In genomic region chr4:142722845-142723553, GRCm38 (mm10) we compare ENCODE assay signal across 14 mouse cellular contexts.
"Had no signal": no experiment of that assay in that cellular context is flagged by ENCODE, and none has a peak within 500 bp of the region (broad histone marks: within the 10 kb centered on the region; RNA-seq: fewer than 3 reads in every experiment).

No protein-coding gene starts in this region.

- DNase-seq: kidney, adult 9 months; lung, postnatal 14 days; thymus, adult 2 months; thymus, postnatal 25 days had no signal

- H3K9me3 ChIP-seq: liver, embryonic 15.5 days; lung, embryonic 15.5 days; midbrain, embryonic 15.5 days; neural tube, embryonic 12.5 days; stomach, embryonic 15.5 days had no signal

- H3K4me1 ChIP-seq: liver, embryonic 15.5 days; lung, embryonic 15.5 days; megakaryocyte, embryonic 14.5 days; midbrain, embryonic 15.5 days; neural tube, embryonic 12.5 days; stomach, embryonic 15.5 days had no signal

- H3K4me2 ChIP-seq: liver, embryonic 11.5 days; liver, embryonic 15.5 days; lung, embryonic 15.5 days; midbrain, embryonic 11.5 days; midbrain, embryonic 15.5 days; neural tube, embryonic 12.5 days; stomach, embryonic 15.5 days had no signal

- H3K36me3 ChIP-seq: liver, embryonic 15.5 days; lung, embryonic 15.5 days; midbrain, embryonic 15.5 days; neural tube, embryonic 12.5 days; stomach, embryonic 15.5 days had no signal

- H3K27me3 ChIP-seq: liver, embryonic 15.5 days; lung, embryonic 15.5 days; megakaryocyte, embryonic 14.5 days; midbrain, embryonic 15.5 days; neural tube, embryonic 12.5 days; stomach, embryonic 15.5 days had no signal

- H3K27ac ChIP-seq: kidney, postnatal 0 days; liver, embryonic 15.5 days; lung, embryonic 15.5 days; macrophage; midbrain, embryonic 15.5 days; neural tube, embryonic 12.5 days; stomach, embryonic 15.5 days had no signal

- ATAC-seq: midbrain, embryonic 15.5 days had no signal

- H3K4me3 ChIP-seq: liver, embryonic 15.5 days; lung, embryonic 15.5 days; megakaryocyte, embryonic 14.5 days; midbrain, embryonic 15.5 days; neural tube, embryonic 12.5 days; stomach, embryonic 15.5 days had no signal

- H3K9ac ChIP-seq: liver, embryonic 15.5 days; lung, embryonic 15.5 days; midbrain, embryonic 15.5 days; neural tube, embryonic 12.5 days; stomach, embryonic 15.5 days had no signal
